Mouse (Mus musculus) adrenal gland, adult (tissue): ENCODE data around the gene Vps16.

ENCODE experiments used
- DNase-seq, 2 experiments: peaks; one replicate each; pipeline ENCODE4 v3.0.0; 2022 to 2023; ENCODE audit warnings: low spot score in 1 of 2; ENCODE audit not compliant: inconsistent age in 2 of 2

The Vps16 gene

DNA sequence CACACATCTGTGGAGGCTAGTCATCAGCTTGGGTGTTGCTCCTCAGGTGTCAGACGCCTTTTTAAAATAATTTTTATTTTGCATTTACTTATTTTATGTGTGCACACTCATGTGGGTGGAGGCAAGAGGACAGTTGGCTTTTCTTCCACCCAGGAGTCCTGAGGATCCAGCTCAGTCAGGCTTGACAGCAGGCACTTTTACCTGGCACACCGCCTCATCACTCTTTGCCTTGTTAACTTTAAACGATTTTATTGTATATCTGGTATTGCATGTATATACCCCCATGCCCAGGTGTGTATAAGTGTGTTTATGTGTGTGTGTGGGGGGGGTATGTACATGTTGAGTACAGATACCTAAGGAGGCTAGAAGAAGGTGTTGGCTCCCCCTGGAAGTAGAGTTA, 33.7 kb downstream of the Vps16 start:
- DNase-seq, result no peak

DNA sequence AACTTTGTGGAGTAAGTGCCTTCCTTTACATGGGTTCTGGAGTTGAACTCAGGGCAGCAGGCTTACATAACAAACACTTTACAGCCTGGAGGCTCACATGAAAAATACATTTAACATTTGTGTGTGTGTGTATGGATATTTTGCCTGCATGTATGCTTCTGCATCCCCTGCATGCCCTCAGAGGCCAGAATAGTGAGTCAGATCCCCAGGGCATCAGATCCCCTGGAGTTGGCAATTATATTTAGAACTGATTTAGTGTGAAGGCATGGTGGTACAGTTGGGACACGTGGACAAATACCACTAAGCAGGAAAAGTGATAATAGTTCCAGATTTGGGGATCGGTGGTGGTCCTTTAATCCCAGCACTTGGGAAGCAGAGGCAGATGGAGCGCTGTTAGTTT, 35.4 kb downstream of the Vps16 start:
- DNase-seq, result no peak

DNA sequence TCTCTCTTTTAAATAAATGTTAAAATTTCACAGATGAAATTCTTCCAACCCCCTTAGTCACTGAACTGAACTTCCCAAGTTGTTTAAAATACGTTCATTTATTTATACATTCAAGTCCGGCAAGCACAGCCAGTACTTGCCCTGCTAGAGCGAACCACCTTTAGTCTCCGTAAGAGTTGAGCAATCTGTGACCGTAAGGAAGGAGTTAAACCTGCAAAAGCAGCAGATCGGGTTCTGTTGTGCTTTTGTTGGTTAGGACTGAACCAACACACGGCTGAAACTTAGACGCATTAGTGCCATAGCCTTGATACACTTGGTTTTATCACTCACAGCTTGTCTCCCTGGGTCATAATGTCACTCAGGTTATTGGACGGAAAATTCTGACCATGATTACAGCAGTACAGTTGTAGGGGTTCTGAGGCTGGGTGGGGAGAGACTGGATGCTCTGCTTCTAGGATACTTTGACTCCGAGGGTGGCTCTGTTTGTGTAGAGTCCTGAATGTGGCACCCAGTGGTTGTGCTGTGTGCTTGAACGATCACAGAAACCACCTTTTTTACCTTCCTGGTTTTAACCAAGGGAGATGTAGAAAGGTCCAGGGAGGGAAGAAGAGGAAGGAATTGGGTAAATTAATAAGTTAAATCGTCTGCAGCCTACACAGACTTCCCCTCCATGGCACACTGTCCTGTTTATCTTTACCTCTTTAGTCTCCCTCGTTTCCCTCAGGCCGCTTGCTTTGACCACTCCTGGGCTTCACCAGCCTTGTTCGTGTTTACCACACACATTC, 37.3 kb downstream of the Vps16 start:
- DNase-seq, result no peak

DNA sequence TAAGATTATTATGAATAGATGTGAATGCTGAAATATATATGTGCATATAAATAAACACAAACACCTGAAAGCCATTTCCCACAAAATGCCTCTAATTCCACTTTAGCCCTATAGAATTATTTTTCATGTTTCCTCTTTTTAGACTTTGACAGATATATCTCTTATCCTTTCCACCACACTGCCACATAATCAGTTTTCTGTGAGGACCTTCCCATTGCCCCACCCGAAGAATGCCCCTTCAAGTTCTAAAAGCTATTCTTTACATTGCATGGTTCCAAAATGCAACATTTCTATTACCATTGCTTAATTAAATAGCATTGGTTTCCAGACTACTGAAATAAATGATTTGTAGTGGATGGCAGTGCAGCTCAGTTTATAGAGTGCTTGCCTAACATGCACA, 42.3 kb downstream of the Vps16 start:
- DNase-seq, result no peak

DNA sequence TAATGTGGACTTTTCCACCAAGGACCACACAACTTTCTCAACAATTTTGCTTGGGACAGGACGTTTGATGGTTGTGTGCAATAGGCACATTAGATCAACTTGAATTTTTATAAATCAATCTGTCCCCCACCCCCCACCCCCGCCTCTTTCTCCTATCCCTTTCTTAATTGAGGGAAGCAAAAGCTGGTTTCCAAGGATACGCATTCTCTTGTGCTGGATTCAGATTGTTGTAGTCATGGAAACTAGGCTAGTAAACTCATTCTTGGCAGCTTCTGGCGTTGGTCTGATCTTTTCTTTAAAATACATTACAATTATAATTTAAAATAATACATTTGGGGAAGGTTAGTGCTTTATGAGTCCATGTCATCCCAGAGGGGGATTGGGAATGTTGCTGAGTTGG, 45.2 kb downstream of the Vps16 start:
- no peak for DNase-seq

DNA sequence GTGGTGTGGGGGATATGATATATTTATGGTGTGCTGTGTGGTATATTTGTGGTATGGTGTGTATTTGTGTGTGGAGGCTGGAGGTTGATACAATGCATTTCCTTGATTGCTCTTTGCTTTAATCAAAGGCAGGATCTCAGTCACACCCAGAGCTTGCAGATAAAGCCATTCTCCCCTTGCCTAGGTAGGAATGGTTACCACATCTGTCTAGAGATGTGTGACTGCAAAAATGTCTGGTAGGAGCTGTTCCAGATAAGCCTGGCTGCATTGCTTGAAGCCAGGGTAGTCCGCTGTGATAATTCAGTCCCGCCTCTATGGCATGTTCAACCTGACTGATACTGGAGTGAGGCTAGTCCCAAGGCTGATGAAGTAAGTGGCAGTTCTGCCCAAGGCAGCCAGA, 45.8 kb downstream of the Vps16 start:
- DNase-seq, result peak in 1 of 2 experiments; percentile 51

DNA sequence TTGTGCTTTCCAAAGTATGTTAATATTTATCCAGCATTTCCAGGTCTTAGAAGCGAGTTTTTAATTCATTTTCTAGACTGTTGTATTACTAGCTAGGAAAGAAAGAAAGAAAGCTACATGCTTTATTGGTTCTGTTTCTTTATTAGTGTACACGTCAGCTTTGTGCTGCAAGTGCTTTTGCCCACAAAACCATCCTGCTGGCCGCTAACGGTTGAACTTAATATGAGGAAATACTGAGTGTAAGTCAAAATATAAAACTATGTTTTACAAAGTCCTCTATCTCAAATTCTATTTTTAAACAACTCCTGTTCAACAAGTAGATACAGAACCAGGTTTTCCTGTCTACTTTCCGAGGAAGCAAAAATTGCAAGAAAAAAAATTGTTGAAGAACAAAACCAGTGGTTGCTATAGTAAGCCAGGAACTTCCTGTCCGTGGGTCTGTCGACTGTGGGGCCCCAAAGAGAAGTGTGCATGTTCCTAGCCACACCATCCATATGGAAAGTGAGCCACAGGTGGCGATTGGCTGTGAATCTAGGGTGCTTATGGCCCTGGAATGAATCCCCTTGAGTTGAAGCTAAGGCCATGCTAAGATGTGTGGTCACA, 48.9 kb downstream of the Vps16 start:
- no peak for DNase-seq

DNA sequence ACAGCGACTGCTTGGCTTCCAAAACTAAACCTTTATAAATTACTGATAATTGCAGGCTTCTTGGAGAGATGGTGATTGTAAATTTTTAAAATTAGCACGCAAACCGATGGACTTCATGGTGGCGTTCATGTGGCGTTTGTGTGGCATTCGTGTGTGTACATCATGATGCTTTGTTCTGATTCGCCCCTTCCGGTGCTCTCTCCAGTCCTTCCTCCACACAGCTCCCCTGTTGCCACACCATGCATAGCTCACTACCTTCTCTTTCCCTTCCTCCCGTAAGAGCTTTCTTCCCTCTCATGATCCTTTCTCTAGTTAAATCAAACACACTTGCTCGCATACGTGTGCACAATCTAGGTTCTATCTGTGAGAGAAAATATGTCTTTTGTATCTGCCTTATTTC, 51.6 kb downstream of the Vps16 start:
- no peak for DNase-seq

DNA sequence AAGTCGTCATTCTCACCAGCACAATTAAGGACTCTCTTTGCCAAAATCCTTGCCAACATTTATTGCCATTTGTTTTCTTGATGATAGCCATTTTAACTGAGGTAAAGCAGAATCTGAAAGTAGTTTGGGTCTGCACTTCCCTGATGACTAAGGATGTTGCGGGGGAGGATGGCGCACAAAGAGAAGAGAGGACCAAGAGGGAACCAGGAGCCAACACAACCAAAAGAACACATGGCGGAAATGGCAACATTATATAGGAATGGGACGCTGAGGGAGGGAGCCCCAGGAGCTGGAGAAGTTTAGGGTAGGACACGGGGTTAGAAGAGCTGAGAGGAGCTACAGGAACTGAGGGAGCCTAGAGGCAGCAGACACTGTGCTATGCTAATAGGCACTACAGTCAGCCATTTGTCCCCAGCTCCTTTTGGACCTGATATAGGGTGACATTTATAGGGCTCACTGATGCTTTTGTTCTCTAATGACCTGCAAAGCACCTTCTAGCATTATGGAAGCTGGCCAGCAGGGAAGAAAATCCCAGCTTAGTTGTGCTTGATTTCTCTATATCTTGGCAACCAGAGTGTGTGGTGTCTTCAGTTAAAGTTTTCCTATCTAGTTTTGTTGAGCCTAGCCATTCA, 52.6 kb downstream of the Vps16 start:
- no peak for DNase-seq

DNA sequence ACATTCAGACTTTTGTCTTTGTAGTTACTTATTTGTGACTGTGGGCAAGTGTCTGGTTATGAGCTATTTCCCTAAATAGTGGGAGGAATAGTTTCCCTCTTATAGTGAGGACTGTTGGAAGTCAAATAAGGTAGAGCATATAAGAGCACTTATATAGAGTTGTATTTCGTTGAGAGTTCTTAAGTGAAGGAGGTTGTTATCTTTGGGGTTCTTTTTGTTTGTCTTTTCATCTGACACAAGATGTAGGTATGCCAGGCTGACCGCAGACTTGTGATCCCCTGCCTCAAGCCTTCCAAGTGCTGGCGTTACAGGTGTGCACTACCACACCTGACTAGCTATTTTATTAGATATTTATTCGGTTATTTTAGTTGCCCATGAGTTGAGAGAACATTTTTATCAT, 58.0 kb downstream of the Vps16 start:
- DNase-seq, result no peak

DNA sequence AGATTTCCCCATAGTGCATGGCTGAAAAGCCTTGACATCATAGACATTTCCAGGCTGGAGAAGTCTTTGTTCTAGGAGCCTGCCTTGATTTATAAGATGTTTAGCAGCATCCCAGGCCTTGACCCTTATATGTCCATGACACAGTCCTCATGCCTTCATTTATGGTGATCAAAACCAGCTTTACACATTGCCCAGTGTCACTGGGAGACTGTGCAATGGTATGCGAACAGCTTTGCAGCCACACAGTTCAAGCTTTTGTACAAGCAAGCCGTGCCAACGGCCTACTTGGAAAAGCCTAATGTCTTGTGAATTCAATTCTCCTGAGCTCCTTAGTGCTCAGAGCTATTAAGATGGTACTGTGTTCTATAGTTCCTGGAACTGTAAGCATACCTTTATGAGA, 58.6 kb downstream of the Vps16 start:
- DNase-seq, result peak; percentile 39 to 70

DNA sequence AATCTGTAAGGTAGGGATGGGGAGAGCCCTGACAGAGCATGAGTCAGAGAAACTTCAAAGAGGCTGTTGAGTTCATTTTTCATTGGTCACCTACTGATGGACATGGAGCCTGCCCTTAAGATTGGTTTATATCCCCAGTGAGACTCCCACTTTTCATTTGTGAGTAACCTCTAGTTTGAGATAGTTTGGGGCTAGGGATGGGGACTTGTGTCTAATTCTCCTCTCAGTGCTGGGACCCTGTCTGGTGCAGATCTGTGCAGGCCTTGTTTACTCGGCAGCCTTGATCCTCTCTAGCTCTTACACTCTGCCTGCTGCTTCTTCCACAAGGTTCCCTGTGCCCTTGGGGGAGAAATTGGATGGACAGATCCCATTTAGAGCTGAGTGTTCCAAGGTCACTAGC, 60.1 kb downstream of the Vps16 start:
- peak; percentile 54 to 78 for DNase-seq

DNA sequence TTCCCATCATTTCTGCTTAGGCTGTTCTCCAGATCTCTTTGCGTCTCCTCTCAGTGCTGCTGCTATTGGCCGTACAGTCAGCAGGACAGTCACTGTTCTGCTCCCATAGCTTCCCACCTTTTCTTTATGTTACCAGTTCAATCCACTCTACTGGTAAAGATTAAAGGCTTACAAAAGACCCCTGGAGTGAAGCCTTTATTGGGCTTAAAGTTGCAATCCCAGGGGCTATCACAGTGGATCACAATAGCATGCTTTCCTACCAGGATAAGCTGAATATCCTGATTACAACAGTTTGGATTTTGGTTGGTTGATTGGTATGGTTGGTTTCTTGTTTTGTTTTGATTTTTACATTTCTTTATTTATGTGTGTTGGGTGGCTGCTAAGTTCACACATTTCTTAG, 63.9 kb downstream of the Vps16 start:
- no peak for DNase-seq

DNA sequence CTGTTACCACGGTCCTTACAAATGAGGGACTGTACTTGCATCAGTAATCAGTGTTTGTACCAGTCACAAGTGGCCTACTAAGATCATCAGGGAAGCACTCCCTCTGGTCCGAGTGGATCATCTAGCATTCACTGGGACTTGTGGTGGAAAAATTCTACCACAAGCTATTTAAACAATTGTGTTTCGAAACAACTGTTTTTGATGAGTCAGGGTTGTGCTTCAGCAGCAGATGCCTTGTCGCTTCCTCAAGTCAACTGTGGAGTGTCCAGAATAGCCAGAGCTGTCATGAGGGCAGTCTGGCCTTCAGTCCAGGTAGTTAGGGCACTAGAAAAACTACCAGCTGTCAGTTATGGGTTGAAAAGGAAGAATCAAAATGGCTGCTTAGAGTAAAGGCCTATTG, 64.5 kb downstream of the Vps16 start:
- DNase-seq, result peak in 1 of 2 experiments; percentile 68

DNA sequence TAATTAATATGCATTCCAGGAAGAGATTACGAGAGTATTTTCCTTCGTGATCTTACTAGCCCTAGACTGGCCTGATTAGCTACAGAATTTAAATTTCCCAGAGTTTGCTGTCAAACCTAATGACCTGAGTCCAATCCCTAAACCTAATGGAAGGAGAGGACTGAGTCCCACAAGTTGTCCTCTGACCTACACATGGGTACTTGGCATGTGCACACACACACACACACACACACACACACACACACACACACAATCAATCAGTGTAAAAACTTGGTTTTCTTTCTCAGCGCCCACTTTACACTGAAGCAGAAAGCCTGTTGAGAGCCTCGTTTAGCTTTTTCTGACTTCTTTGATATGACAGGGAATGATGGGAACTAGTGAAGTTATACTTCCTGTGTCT, 67.0 kb downstream of the Vps16 start:
- DNase-seq, result no peak

DNA sequence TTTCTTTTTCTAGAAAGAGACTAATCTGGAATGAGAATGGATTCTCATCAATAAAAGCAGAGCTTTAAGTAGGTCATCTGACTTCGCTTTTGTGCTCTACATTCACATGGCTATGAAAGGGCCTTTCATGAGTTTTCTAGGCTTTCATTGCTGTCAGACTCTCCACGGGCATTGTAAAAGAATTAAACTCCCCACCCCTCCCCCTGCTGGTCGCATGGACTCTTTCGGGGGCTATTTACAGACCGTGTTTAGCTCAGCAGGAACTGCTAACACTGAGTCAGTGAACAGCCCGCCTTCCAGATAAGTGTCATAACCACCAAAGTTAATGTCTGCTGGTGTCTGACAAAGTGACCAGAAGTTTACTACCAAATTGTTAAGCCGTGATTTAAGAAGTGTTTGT, 67.4 kb downstream of the Vps16 start:
- peak in 1 of 2 experiments; percentile 50 for DNase-seq
